Mouse (Mus musculus) right cerebral cortex, adult 18-20 months (tissue): Measurements from ENCODE around the gene Nlgn1.

ENCODE experiments used
- DNase-seq: peaks from one replicate; pipeline ENCODE4 v3.0.0; 2022; ENCODE audit warnings: mixed read lengths

The Nlgn1 gene

DNA sequence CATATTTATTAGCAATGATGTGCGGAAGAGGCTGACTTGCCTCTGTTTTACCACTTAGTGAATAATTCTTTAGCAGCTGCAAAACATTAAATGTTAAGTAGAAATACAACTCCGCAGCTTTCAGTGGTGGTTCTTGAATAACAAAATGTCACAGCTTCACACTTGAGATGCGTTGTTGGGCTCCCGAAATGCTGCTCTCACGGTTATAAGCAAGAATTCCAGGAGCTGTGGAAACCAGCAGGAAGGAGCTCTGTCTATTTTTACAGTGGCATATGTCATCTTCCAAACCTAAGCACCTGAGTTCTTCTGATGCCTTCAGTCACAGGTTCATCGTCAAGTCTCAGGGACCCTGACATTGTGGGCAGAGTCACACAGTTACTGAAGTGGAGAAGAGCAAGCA, 556.8 kb downstream of the Nlgn1 start:
- no peak for DNase-seq

DNA sequence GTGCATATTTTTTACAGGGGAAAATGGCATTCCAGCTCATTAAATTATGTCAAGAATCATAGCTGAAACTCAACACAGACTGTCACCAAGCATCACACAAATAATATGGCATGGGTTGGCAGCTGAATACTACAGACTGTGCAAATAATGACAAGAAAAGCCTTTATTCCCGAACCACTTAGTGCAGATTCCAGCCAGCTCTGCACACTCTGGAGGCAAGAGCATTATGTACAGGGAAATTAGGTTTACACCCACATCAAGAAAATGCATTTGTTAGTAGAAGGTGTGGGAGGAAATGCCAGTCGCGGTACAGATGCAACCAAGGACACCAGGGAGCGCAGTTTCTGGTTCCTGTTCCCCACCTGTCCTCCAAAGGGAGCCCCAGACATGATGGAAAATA, 558.4 kb downstream of the Nlgn1 start:
- peak; percentile 66 for DNase-seq

DNA sequence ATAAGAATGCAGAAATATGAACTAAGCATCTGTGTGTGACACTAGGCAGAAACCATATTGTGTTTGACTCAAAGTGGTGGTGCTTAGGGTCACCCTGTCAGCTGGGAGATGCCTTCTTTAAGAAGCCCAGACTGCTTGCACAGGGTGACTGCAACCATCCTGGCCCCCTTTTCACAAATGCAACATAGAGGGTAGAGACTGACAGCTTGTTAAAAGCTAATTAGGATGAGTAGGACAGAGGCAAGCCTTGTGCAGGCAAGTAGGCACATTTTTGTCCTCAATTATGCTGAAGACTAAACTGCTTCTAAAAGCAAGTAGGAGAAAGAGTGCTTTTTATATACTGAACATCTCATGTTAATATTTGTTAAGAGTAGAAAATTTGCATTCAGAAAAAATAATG, 558.8 kb downstream of the Nlgn1 start:
- peak; percentile 16 for DNase-seq

DNA sequence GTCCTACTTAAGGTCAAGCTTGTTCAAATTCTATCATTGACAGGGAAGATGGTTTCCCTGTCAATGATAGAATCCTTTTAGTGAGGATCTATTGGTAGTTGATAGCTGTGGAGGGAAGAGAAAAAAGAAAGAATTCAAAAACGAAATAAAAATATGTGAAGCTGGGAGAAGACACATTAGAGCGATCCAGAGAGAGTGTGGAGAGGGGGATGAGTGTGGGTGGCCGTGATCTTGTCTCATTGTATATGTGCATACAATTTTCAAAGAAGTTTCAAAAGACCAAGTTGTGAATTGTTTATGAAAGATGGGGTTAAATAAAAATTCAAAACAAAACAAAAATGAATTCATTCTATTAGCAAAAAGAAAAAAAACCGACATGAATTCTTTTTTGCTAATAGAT, 568.6 kb downstream of the Nlgn1 start:
- DNase-seq, result no peak

DNA sequence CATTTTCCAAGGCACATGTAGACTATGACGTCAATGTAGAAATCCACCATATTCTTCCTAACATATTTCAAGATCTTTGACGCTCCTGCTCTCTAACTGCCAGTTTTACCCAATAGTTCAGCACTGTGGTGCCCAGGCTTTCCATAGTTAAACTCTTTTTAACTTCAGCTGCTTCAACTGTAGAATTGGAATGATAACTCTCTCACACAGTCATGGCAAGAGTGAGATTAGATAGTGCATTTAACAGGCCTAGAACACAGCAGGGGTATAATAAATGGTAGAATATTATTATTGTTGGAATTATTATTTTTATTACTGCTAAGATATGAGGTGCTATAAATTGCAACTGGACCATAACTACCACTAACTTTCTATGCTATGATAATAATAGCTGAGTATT, 574.4 kb downstream of the Nlgn1 start:
- DNase-seq, result no peak

DNA sequence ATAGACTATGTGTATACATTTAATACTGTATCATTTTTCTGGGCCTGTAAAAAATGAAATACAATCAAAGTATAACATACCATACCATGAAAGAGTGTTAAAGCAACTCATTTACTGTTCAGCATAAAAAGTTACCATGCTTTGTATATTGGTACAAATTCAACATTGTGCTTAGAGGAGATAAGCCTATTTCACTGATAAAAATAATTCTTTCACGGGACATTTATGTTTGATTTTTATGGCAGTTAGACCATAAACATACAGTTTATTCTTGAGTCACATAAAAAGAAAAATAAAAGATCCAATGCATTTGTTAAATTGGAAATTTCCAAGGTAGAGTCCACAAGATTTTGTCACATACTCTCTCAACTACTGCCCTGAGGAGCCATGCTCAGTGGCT, 608.1 kb downstream of the Nlgn1 start:
- no peak for DNase-seq

DNA sequence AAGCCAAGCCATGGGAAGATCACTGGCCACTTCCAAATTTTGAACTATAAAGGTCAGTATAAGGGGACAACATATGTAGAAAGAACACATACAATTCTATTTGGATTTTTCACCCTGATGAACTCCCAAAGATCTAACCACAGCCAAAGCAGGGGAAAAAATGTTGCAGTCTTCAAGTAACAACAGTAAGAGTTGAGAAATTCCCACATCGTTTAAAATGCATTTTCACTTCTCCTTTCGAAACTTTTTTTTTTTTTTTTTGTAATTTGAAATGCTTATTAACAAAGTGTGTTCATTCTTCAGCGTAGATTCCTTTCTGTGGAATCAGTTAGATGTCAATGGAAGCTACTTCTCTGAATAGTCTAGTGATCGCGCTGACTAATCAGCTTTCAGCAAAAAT, 610.8 kb downstream of the Nlgn1 start:
- DNase-seq, result no peak

DNA sequence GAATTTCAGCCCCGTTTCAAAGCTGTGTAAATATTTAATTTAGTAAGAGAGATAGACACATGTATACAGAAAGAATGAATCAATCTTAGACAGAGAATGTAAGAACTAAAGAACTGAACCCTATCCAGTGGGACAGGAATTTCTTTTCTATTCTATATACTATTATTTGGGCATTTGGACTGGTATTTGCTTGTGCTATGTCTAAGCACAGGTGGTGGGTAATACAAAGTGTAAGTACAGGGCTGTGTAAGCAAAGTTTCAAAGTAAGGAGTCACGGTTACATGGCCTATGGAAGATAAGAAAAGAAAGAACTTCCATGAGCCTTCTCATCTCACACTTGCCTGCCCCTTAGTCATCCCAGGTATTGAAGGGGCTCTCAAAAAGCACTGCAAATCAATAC, 624.9 kb downstream of the Nlgn1 start:
- DNase-seq, result no peak

DNA sequence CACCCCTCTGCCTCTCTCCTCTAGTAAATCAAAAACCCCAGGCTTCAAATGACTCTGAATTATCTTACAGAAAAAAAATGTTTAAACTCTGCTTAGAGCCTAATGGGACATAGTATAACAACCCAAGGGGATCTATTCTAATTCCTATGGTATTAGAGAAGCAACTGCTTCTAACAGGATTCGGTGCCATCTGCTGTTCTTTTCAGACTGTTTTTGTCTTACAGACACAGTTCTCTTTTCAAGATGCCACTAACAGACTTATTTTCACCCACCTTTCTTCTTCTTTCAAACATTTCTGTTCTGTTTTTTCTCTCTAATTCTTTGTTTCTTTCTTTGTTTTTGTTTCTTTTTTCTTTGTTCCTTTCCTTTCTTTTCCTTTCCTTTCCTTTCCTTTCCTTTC, 635.0 kb downstream of the Nlgn1 start:
- no peak for DNase-seq

DNA sequence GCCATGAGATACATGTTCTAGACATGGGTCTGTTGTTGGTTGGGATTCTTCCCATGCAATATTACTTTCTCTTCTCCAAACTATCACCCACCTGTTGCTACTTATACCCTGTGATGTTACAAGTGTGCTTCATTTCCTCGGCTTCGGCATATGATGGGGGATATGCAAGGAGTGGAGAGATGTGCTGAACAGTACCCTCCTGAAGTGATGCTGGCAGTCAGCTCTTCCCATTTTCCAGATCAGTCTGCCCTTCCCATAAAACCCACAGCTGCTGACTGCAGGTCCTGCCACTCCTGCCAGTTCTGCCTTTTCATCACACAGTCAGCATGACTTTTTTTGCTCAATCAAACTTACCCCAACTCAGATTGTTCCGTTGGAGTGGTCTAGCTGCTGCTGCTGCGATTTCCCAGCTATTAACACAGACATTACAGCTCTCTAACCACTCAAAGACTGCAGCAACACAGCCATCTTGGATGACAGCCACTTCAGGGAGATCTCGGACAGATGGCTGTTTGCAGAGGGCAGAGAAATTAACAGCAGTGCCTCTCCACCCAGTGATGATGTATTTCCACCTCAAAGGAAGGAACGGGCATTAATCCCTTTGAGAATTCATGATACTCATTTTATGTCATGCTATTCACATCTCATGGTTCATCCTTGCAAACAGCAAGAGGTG, 643.3 kb downstream of the Nlgn1 start:
- DNase-seq, result no peak

DNA sequence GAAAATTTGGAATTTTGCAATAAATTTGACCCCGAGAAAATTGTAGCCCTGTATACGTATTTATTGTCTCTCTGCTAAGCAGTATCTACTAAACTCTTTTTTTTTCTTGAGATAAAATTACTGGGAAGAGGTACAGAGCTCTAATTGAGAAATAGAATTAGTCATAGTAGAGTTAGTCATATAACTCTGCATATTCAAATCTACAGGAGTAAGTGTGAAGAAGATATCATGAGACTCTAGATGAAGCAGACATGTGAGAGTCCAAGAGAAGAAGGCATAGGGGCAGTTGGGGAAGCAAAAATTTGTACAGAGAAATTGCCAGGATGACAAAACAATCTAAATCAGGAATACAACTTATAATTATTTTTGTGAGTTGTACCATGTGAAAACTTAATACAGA, 648.6 kb downstream of the Nlgn1 start:
- no peak for DNase-seq

DNA sequence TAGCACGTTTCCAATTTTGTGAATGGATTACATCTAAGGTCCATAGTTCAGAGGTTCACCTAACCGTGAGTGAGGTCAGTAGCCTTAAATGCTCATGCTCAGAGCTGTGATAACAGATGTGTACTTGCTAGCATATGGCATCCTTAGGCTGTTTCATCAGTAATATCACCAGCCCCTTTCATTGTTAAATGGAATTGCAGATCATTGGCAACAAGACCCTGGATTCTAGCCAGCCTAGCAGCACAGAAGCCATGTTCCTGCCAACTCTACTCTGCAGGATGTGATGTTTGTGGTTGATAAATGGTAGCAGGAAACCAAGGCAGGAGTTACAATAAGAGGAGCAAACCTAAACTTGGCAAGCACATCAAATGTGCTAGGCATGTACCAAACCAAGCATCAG, 652.9 kb downstream of the Nlgn1 start:
- no peak for DNase-seq

DNA sequence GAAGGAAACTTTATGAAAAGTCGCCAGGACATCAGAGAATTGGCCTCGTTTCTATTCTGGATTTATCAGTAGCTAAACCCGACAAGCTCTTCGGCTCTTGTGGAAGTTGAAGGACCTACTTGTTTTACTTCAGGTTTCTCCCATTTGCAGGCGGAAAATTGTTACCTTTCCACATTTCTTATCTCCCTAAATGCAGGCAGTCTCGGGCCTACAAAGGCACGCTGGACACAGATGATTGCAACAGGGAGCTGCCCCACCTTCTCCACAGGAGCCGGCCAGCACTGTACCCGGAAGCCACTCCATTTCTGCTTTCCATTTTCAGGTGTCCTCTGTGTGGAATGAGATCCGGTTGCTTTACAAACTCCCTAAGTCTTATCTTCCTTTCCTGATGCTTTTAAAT, 656.4 kb downstream of the Nlgn1 start:
- DNase-seq, result no peak

DNA sequence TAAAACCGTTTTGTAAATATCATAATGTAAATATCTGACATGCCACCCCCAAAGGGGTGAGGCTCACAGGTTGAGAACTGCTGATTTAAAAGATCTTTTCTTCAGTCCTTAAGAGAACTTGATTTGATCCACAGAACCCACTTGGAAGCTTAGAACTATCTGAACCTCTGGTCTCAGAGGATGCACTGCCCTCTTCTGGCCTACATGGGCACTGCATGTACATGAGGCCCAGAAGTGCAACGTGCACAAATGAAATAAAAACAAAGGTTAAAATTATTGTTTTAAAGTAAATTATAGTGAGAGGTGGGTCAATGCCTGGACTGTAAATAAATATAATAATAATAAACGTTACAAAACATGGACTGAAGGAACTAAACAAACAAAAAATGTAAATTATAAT, 657.2 kb downstream of the Nlgn1 start:
- no peak for DNase-seq

DNA sequence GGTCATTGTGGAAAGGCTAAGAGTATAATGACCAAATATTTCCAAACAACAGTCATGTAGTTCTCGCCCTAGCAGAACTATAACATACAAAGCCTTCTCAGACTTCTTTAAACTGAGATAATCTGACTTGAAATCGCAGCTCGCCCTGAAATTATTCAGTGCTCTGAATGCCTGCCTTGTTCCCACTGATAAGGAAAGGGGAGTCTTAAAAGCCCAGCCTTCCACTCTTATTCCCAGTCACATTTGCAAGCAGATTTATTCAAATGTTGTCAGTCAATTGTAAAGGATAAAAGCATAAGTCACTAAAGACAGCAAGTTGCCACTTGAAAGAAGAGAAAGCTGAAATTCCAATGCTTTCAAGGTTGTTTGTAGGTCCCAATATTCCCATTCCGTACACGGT, 658.9 kb downstream of the Nlgn1 start:
- no peak for DNase-seq

DNA sequence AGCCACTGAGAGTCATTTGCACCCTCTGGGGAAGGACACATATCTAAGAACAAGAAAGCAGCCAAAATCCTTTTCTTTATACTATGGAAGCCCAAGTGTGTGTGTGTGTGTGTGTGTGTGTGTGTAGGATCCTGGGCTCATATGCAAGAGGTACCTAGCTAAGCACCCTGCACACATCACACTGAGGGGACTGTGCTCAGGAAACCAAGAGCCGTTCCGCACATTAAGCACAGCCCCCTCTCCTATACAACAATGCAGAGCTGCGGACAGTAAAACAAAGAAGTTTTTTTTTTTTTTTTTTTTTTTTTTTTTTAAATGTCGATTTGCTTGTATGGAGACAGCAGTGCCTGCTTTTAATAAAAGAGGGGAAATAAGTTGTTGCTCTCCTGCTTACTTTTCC, 659.5 kb downstream of the Nlgn1 start:
- DNase-seq, result no peak

DNA sequence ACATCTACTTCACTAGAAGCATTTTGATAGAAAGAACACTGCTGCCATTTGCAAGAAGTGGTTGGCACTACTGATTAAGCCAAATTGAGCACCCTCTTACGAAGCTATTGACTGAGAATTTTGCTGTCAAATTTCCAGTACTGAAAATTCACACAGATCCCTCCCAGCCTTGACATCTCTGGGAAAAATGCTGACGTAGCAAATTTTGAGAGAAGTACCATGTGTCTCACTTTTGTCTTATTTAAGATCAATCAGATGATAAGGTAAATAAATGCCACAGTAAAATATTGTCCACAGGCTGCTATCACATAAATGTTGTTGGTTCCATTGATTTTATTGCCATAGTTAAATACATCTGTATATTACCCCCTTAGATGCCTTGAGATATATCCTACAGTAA, 668.8 kb downstream of the Nlgn1 start:
- no peak for DNase-seq

DNA sequence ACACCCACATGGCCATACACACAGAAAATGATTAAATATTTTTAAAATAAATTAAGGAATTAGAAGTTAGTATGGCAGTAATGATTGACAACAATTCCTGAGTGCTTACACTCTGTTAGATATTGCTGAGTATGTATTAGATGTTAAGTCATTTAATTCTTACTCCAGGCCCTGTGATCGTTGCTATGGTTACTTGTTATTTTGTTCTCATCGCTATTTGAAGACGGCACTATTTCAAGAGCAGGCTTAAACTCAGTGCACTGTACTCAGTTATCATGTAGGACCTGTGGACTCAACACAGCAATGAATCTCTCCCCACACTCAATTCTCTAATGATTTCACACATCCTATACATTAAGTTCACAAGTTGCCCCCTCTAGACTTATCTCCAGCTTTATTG, 672.0 kb downstream of the Nlgn1 start:
- no peak for DNase-seq

DNA sequence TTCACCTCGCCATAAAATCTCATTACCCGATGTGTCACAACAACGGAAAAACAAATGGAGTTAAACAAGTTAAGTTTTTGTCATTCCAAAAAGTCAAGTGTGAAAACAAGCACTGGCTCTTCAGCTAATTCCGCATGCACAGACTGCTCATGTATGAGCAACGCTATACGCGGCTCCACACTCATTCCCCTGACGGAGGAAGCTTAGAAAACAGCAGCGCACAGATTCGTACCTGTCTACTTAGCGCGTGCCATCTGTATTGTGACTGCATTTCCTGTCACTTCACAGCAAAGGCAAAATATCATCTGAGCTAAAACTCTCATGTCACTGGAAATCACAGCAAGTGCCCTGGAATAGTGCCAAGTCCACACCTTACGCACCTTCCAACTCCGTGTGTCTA, 674.3 kb downstream of the Nlgn1 start:
- no peak for DNase-seq

DNA sequence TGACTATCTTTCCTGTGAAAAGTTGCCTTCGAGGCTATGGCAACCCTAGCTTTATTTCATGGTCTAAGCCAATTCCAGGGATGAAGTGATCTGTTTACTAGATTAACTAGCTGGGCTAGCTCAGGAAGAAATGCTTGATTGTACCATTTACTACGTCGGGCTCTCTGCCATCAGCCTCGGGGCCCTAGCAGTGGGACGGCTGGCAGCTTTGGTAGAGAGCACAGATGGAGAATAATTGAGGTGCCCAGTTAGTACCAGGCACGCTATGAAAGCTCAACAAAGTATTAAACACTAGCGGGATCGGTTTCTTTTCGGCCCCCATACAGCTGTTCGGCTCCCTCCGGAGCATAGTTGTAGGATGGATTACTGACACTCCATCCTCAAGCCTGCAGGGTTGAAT, 675.2 kb downstream of the Nlgn1 start:
- no peak for DNase-seq

DNA sequence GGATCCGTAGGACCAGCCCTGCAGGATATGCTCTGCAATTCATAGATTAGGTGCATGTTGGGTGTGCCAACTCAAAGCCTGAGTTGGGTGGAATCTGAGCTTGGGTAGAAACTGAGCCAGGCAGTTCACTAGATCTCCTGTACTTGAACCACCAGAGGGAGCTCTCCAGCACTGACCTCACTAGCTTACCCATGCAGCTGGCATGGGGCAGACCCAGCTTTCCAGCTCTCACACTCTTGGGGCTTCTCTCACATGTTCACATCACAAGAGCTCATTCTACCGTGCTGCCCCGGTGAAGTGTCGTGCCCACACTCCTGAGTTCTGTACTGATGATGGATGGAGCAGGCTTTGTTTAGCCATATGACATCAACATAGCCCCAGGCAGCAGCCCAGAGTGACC, 679.2 kb downstream of the Nlgn1 start:
- DNase-seq, result peak; percentile 34

DNA sequence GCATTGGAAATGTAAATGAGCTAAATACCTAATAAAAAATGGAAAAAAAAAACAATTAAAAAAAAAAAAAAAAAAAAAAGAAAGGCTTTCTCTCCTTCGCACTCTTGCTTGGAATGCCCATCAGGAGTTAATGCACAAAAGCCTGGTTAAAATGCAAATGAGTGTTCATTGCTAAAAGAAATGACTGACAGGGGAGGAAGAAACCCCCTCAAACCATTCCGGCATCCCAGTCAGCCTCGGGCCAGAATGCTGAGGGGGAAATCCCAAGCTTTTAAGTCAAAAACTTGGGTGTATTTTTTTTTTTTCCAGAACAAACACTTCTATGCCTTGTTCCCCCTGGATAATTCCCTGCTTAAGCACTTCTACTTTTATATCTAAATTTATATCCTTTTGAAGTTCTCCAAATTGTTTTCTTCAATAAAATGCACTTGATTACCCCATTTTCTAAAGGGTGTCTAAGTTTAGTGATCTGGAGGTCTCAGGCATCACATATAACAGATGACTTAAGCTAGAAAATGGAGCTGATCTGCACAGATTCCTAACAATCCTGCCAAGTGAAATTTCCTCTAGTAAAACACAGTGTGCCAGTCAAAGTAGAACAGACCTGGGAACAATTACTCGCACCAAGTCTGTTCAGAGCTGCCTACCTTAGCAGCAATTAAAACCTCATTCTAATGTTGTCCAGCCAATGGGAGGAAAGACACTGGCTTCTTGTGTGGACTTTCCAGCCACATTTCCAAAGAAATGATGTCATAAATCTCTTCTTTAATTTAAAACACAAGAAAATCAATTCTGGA, 686.2 kb downstream of the Nlgn1 start:
- DNase-seq, result no peak

DNA sequence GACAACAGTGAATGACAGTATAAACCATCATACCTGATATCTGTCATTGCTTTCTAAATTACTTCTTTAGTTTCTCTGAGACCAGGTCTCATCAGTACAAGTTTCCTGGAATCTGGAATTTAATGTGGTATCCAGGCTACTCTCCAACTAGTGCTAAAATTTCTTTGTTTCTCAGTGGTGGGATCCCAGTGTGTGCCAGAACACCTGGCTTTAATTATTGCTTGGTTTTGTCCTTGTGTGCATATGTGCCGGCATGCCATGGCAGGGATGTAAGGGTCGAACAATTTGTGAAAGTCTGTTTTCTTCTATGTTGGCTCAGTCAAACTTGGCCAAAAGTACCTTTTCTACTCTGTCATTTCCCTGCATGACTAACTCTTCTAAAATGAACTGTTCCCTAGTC, 703.1 kb downstream of the Nlgn1 start:
- DNase-seq, result no peak

DNA sequence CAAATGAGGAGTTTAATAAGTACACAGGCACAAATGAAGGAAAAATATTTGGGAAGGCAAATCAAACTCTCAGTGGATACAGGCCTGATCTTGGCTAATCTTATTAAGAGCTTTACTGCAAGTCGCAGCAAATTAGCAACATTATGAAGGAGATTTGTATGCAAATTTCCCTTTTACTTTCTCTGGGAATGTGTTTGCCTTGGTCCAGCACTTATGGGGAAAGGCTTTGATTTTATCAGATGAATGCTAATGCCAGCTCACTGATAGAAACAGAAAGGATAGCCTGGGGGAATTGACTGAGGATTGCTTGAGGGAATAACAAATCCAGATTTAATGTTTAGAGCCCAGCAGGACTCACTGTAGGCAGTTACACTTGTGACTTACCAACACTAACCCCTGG, 725.7 kb downstream of the Nlgn1 start:
- DNase-seq, result no peak

DNA sequence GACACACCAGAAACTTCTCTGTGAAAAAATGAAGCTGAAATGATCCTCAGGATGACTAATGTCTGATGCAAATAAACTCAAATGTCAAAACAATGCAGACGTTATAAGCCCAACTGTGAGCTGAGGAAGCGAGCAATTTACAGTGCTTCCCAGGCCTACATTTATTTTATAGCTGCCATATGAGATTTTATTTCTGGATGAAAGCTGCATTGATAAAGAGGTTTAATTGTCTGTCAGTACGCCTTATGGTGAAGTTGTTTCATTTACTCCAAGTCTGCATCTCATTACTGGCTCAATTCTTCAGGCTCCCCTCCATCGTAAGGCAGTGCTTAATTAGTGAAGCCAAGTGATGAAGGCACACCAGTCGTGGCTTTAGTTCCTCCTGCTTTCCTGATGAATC, 734.7 kb downstream of the Nlgn1 start:
- DNase-seq, result no peak
